Mouse (Mus musculus) left cerebral cortex, postnatal 4 days (tissue): ENCODE measurements around the gene Pi4ka. TPM values are rescaled to one million over a fixed set of nuclear protein-coding genes. Genes with fewer than 3 reads are reported as not detected.

Experiments used
- DNase-seq: peaks from one replicate; pipeline ENCODE4 v3.0.0-alpha.2; 2022
- intact Hi-C: fragments of 180-260 bp; cut with DNase I; formaldehyde crosslinking; loops from one replicate; pipeline ENCODE4 v1.15.1; 2025
- total RNA-seq, 2 experiments: library from RNA; stranded (reverse); gene quantifications; 2 replicates each; pipeline ENCODE4 v1.2.3; 2021

Pi4ka gene
- total RNA-seq, 2 experiments from 2014 or later, result 150 to 152 TPM

- DNase-seq, result no peak
- intact Hi-C loops, result no loop called here
Observed at GRCm38 (mm10) chr16:17339701-17340100, 66.4 kb downstream of the Pi4ka start.

- intact Hi-C loops, result no loop called here
- no peak for DNase-seq
Observed at GRCm38 (mm10) chr16:17336089-17336488, 70.0 kb downstream of the Pi4ka start.

- no peak for DNase-seq
- intact Hi-C loops, result no loop called here
Observed at GRCm38 (mm10) chr16:17334574-17334973, 71.5 kb downstream of the Pi4ka start.

- intact Hi-C loops, result no loop called here
Observed at GRCm38 (mm10) chr16:17331855-17332254, 74.3 kb downstream of the Pi4ka start.

GRCm38 (mm10) chr16:17331116-17331515, 75.0 kb downstream of the Pi4ka start, which contains the start of gene Serpind1:
TSS of gene Serpind1 (plus strand) at chr16:17331371.
- DNase-seq, result no peak
- intact Hi-C loops, result no loop called here

More at GRCm38 (mm10) chr16:17331855-17332254, 74.3 kb downstream of the Pi4ka start:
- no peak for DNase-seq

GRCm38 (mm10) chr16:17329848-17330570, 76.1 kb downstream of the Pi4ka start:
- intact Hi-C loops, result no loop called here
- no peak for DNase-seq

- intact Hi-C loops, result no loop called here
- no peak for DNase-seq
Observed at GRCm38 (mm10) chr16:17326064-17326463, 80.0 kb downstream of the Pi4ka start.

GRCm38 (mm10) chr16:17324745-17325144, 81.4 kb downstream of the Pi4ka start:
- no peak for DNase-seq
- intact Hi-C loops, result no loop called here

- DNase-seq, result peak; percentile 6
- intact Hi-C loops, result no loop called here
Observed at GRCm38 (mm10) chr16:17321481-17321880, 84.6 kb downstream of the Pi4ka start.

- DNase-seq, result no peak
- intact Hi-C loops, result no loop called here
Observed at GRCm38 (mm10) chr16:17316554-17316953, 89.6 kb downstream of the Pi4ka start.

GRCm38 (mm10) chr16:17312531-17312930, 93.6 kb downstream of the Pi4ka start:
- intact Hi-C loops, result no loop called here
- no peak for DNase-seq

GRCm38 (mm10) chr16:17309036-17309435, 97.1 kb downstream of the Pi4ka start:
- intact Hi-C loops, result no loop called here
- no peak for DNase-seq

- intact Hi-C loops, result no loop called here
- DNase-seq, result no peak
Observed at GRCm38 (mm10) chr16:17307461-17307860, 98.7 kb downstream of the Pi4ka start.

GRCm38 (mm10) chr16:17303521-17304245, 102.4 kb downstream of the Pi4ka start:
- DNase-seq, result no peak
- intact Hi-C loops, result no loop called here

- intact Hi-C loops, result no loop called here
Observed at GRCm38 (mm10) chr16:17300818-17301217, 105.3 kb downstream of the Pi4ka start.

GRCm38 (mm10) chr16:17292751-17293150, 113.4 kb downstream of the Pi4ka start:
- intact Hi-C loops, result no loop called here
- DNase-seq, result peak; percentile 78

More at GRCm38 (mm10) chr16:17300818-17301217, 105.3 kb downstream of the Pi4ka start:
- DNase-seq, result no peak

GRCm38 (mm10) chr16:17291016-17291415, 115.1 kb downstream of the Pi4ka start:
- intact Hi-C loops, result no loop called here
- DNase-seq, result no peak

- no peak for DNase-seq
- intact Hi-C loops, result no loop called here
Observed at GRCm38 (mm10) chr16:17287103-17287502, 119.0 kb downstream of the Pi4ka start.

GRCm38 (mm10) chr16:17283151-17283550, 123.0 kb downstream of the Pi4ka start:
- DNase-seq, result no peak
- intact Hi-C loops, result no loop called here

GRCm38 (mm10) chr16:17280471-17280870, 125.6 kb downstream of the Pi4ka start:
- DNase-seq, result no peak
- intact Hi-C loops, result no loop called here

- peak; percentile 35 for DNase-seq
- intact Hi-C loops, result loop anchor here (10.0 kb wide), 1 partner anchor 163 kb away; the partner anchor contains the start of gene Ppil2
Observed at GRCm38 (mm10) chr16:17277342-17278211, 128.5 kb downstream of the Pi4ka start.
